Mouse (Mus musculus): ENCODE data around the gene Mthfsl. TPM values are rescaled to one million over a fixed set of nuclear protein-coding genes. Genes with fewer than 3 reads are reported as not detected.
"Not testable (repeated sequence)": the region's sequence is repeated elsewhere in the genome, so short reads cannot be mapped to it uniquely, and the experiment has no call there.

Mthfsl gene
- polyA plus RNA-seq, 1 experiment from 2014 or later, result 25.6 TPM

GRCm38 (mm10) chr9:88721628-88722027 lies 1.5 kb upstream of the Mthfsl start:
- H3K36me3 ChIP-seq (ENCODE audit: control insufficient read depth, insufficient read depth, low read length); H3K9me3 ChIP-seq (ENCODE audit: control insufficient read depth, low read length); ATAC-seq (replicated peaks; ENCODE audit: low FRiP score); H3K4me1 ChIP-seq (replicated peaks; ENCODE audit: control insufficient read depth, insufficient read depth, low read length); DNase-seq (ENCODE audit: low spot score); H3K4me3 ChIP-seq (ENCODE audit: low read depth, low read length); H3K27ac ChIP-seq (ENCODE audit: low read depth, low read length); H3K9ac ChIP-seq (ENCODE audit: low read length); H3K27me3 ChIP-seq (ENCODE audit: control insufficient read depth, insufficient read depth, low read length); H3K4me2 ChIP-seq (ENCODE audit: low read depth, low read length, severe bottlenecking): not testable (repeated sequence)

- not testable (repeated sequence) for H3K9ac ChIP-seq (ENCODE audit: low read length); DNase-seq (ENCODE audit: low spot score); H3K4me1 ChIP-seq (replicated peaks; ENCODE audit: control insufficient read depth, insufficient read depth, low read length); H3K9me3 ChIP-seq (ENCODE audit: control insufficient read depth, low read length); H3K27ac ChIP-seq (ENCODE audit: low read depth, low read length); H3K27me3 ChIP-seq (ENCODE audit: control insufficient read depth, insufficient read depth, low read length); H3K36me3 ChIP-seq (ENCODE audit: control insufficient read depth, insufficient read depth, low read length)
- peak; percentile 97 for ATAC-seq (replicated peaks; ENCODE audit: low FRiP score)
- WGBS, result 13% methylated on average over 11 of the region's 46 CpGs
- Histone ChIP-seq H3K4me3 (ENCODE audit: low read depth, low read length) (peak overlapping the region; percentile 19; the same call in 1 of the 2 replicates), H3K4me2 (ENCODE audit: low read depth, low read length, severe bottlenecking) (peak overlapping the region; percentile 36; the same call in 1 of the 2 replicates)
These were observed 799 bp downstream of the Mthfsl start for GRCm38 (mm10) chr9:88719073-88719921.

- not testable (repeated sequence) for H3K4me2 ChIP-seq (ENCODE audit: low read depth, low read length, severe bottlenecking); DNase-seq (ENCODE audit: low spot score); H3K4me1 ChIP-seq (replicated peaks; ENCODE audit: control insufficient read depth, insufficient read depth, low read length); H3K4me3 ChIP-seq (ENCODE audit: low read depth, low read length); ATAC-seq (replicated peaks; ENCODE audit: low FRiP score); H3K36me3 ChIP-seq (ENCODE audit: control insufficient read depth, insufficient read depth, low read length); H3K9ac ChIP-seq (ENCODE audit: low read length); H3K27me3 ChIP-seq (ENCODE audit: control insufficient read depth, insufficient read depth, low read length); H3K27ac ChIP-seq (ENCODE audit: low read depth, low read length); H3K9me3 ChIP-seq (ENCODE audit: control insufficient read depth, low read length)
- WGBS, result 88% methylated on average over 5 of the region's 5 CpGs
These were observed 1.5 kb downstream of the Mthfsl start for GRCm38 (mm10) chr9:88718593-88718992.

GRCm38 (mm10) chr9:88718140-88718539 lies 2.0 kb downstream of the Mthfsl start:
- 16% methylated on average over 2 of the region's 2 CpGs for WGBS
- H3K27ac ChIP-seq (ENCODE audit: low read depth, low read length); DNase-seq (ENCODE audit: low spot score); H3K9ac ChIP-seq (ENCODE audit: low read length); H3K4me2 ChIP-seq (ENCODE audit: low read depth, low read length, severe bottlenecking); H3K27me3 ChIP-seq (ENCODE audit: control insufficient read depth, insufficient read depth, low read length); H3K9me3 ChIP-seq (ENCODE audit: control insufficient read depth, low read length); H3K4me3 ChIP-seq (ENCODE audit: low read depth, low read length); H3K36me3 ChIP-seq (ENCODE audit: control insufficient read depth, insufficient read depth, low read length); H3K4me1 ChIP-seq (replicated peaks; ENCODE audit: control insufficient read depth, insufficient read depth, low read length): not testable (repeated sequence)
- ATAC-seq (replicated peaks; ENCODE audit: low FRiP score), result peak; percentile 50

GRCm38 (mm10) chr9:88714515-88714914 lies 5.6 kb downstream of the Mthfsl start:
- not testable (repeated sequence) for H3K27me3 ChIP-seq (ENCODE audit: control insufficient read depth, insufficient read depth, low read length); H3K4me3 ChIP-seq (ENCODE audit: low read depth, low read length)

GRCm38 (mm10) chr9:88712164-88712749 lies 7.8 kb downstream of the Mthfsl start:
- H3K4me1 ChIP-seq (replicated peaks; ENCODE audit: control insufficient read depth, insufficient read depth, low read length); H3K27ac ChIP-seq (ENCODE audit: low read depth, low read length); H3K4me2 ChIP-seq (ENCODE audit: low read depth, low read length, severe bottlenecking); DNase-seq (ENCODE audit: low spot score); ATAC-seq (replicated peaks; ENCODE audit: low FRiP score); H3K4me3 ChIP-seq (ENCODE audit: low read depth, low read length); H3K27me3 ChIP-seq (ENCODE audit: control insufficient read depth, insufficient read depth, low read length); H3K9me3 ChIP-seq (ENCODE audit: control insufficient read depth, low read length); H3K36me3 ChIP-seq (ENCODE audit: control insufficient read depth, insufficient read depth, low read length); H3K9ac ChIP-seq (ENCODE audit: low read length): not testable (repeated sequence)
- 90% methylated on average over 3 of the region's 3 CpGs for WGBS

More at GRCm38 (mm10) chr9:88714515-88714914, 5.6 kb downstream of the Mthfsl start:
- not testable (repeated sequence) for ATAC-seq (replicated peaks; ENCODE audit: low FRiP score); H3K27ac ChIP-seq (ENCODE audit: low read depth, low read length); H3K4me1 ChIP-seq (replicated peaks; ENCODE audit: control insufficient read depth, insufficient read depth, low read length); H3K36me3 ChIP-seq (ENCODE audit: control insufficient read depth, insufficient read depth, low read length); H3K9me3 ChIP-seq (ENCODE audit: control insufficient read depth, low read length); DNase-seq (ENCODE audit: low spot score); H3K9ac ChIP-seq (ENCODE audit: low read length); H3K4me2 ChIP-seq (ENCODE audit: low read depth, low read length, severe bottlenecking)
- 89% methylated on average over 5 of the region's 5 CpGs for WGBS

- H3K36me3 ChIP-seq (ENCODE audit: control insufficient read depth, insufficient read depth, low read length); H3K9me3 ChIP-seq (ENCODE audit: control insufficient read depth, low read length); H3K4me2 ChIP-seq (ENCODE audit: low read depth, low read length, severe bottlenecking); H3K9ac ChIP-seq (ENCODE audit: low read length); H3K4me3 ChIP-seq (ENCODE audit: low read depth, low read length); H3K27me3 ChIP-seq (ENCODE audit: control insufficient read depth, insufficient read depth, low read length); H3K27ac ChIP-seq (ENCODE audit: low read depth, low read length); ATAC-seq (replicated peaks; ENCODE audit: low FRiP score); DNase-seq (ENCODE audit: low spot score); H3K4me1 ChIP-seq (replicated peaks; ENCODE audit: control insufficient read depth, insufficient read depth, low read length): not testable (repeated sequence)
- WGBS, result 88% methylated on average over 4 of the region's 5 CpGs
These were observed 9.1 kb downstream of the Mthfsl start for GRCm38 (mm10) chr9:88710910-88711438.

GRCm38 (mm10) chr9:88710439-88710838 lies 9.7 kb downstream of the Mthfsl start:
- H3K9me3 ChIP-seq (ENCODE audit: control insufficient read depth, low read length); H3K4me2 ChIP-seq (ENCODE audit: low read depth, low read length, severe bottlenecking); H3K4me1 ChIP-seq (replicated peaks; ENCODE audit: control insufficient read depth, insufficient read depth, low read length); ATAC-seq (replicated peaks; ENCODE audit: low FRiP score); DNase-seq (ENCODE audit: low spot score); H3K27ac ChIP-seq (ENCODE audit: low read depth, low read length); H3K9ac ChIP-seq (ENCODE audit: low read length); H3K36me3 ChIP-seq (ENCODE audit: control insufficient read depth, insufficient read depth, low read length); H3K27me3 ChIP-seq (ENCODE audit: control insufficient read depth, insufficient read depth, low read length); H3K4me3 ChIP-seq (ENCODE audit: low read depth, low read length): not testable (repeated sequence)
- WGBS, result 88% methylated on average over 2 of the region's 2 CpGs

All from forebrain, embryonic 11.5 days (tissue).